Mouse (Mus musculus) C2C12 (cell line): ENCODE results near the gene Papln.

ENCODE experiments used
- CEBPB ChIP-seq: IDR thresholded peaks from one replicate; pipeline ENCODE4 v1.6.1; 2011; ENCODE audit warnings: low read depth, mild to moderate bottlenecking, control low read depth, moderate library complexity
- CTCF ChIP-seq: IDR thresholded peaks from one replicate; pipeline ENCODE4 v1.5.1; 2011; ENCODE audit not compliant: control insufficient read depth, insufficient read depth, insufficient read length
- MAX ChIP-seq: IDR thresholded peaks from one replicate; pipeline ENCODE4 v1.6.1; 2011; ENCODE audit warnings: mild to moderate bottlenecking, control low read depth
- USF1 ChIP-seq: IDR thresholded peaks from one replicate; pipeline ENCODE4 v1.6.1; 2011; ENCODE audit warnings: low read depth, mild to moderate bottlenecking, control low read depth, moderate library complexity

GRCm38 (mm10) chr12:83713749-83714148, 49.7 kb upstream of the Papln start:
- TF ChIP-seq USF1 (no peak), CTCF (no peak), MAX (no peak), CEBPB (no peak)
